Mouse (Mus musculus): ENCODE data around the gene Adipor1. TPM values are rescaled to one million over a fixed set of nuclear protein-coding genes. Genes with fewer than 3 reads are reported as not detected.
A peak's percentile ranks its signal among the peaks of the same experiment; 100 is the strongest.

Adipor1 gene
- total and polyA plus RNA-seq, 3 experiments = 55.2 to 109 (median 94.1) TPM

- no peak for TF ChIP-seq JUND (IDR thresholded peaks at IDR 0.05; ENCODE audit: low read depth, low read length)
- no peak for TF ChIP-seq MYC (IDR thresholded peaks at IDR 0.05; ENCODE audit: low read depth, low read length)
- TF ChIP-seq ZKSCAN1 (IDR thresholded peaks at IDR 0.05; ENCODE audit: low read depth, low read length) = no peak
- TF ChIP-seq POLR2AphosphoS2 (IDR thresholded peaks at IDR 0.05; ENCODE audit: low read length) = peak; percentile 79
- no peak for TF ChIP-seq CHD1 (IDR thresholded peaks at IDR 0.05; ENCODE audit: low read depth, low read length)
These were observed 40.0 kb downstream of the Adipor1 start, which contains the start of gene Klhl12 (continued) for GRCm38 (mm10) chr1:134454904-134455824.

GRCm38 (mm10) chr1:134456060-134456459, 40.9 kb downstream of the Adipor1 start:
- H3K36me3 ChIP-seq (ENCODE audit: control insufficient read depth in 1 of 2, insufficient read depth in 2 of 2, low read length in 2 of 2) = peaks cover under 1 to 38% of the 10 kb centered on the region in 2 experiments
- peak; percentile 28 for DNase-seq (ENCODE audit: low read depth, low spot score)
- peaks cover 9% of the 10 kb centered on the region for H3K79me2 ChIP-seq (ENCODE audit: control insufficient read depth, insufficient read depth, low read length, poor library complexity)
- no peaks in the 10 kb centered on the region for H3K27me3 ChIP-seq (ENCODE audit: control insufficient read depth in 1 of 2, insufficient read depth in 2 of 2, low read length in 2 of 2)
- peak overlapping the region; percentile 97 for H3K9ac ChIP-seq (ENCODE audit: control insufficient read depth, low read depth, low read length, poor library complexity, severe bottlenecking)
- H3K4me1 ChIP-seq (ENCODE audit: control insufficient read depth in 1 of 2, insufficient read depth in 2 of 2, low read length in 2 of 2) = peaks cover 22 to 24% of the 10 kb centered on the region in 2 experiments
- H3K9me3 ChIP-seq (replicated peaks; ENCODE audit: insufficient read depth, low read length) = no peaks in the 10 kb centered on the region
- no peak for TF ChIP-seq GABPA (IDR thresholded peaks at IDR 0.05; ENCODE audit: low read depth, low read length)
- TF ChIP-seq ELF1 (IDR thresholded peaks at IDR 0.05; ENCODE audit: low read depth, low read length) = no peak
- TF ChIP-seq TCF12 (IDR thresholded peaks at IDR 0.05; ENCODE audit: low read depth, low read length) = no peak
- no peak for TF ChIP-seq MAX (IDR thresholded peaks at IDR 0.05; ENCODE audit: low read length)
- TF ChIP-seq HCFC1 (IDR thresholded peaks at IDR 0.05; ENCODE audit: low read depth, low read length) = no peak
- TF ChIP-seq USF1 (IDR thresholded peaks at IDR 0.05; ENCODE audit: low read depth, low read length) = no peak
- no peak for TF ChIP-seq NRF1 (IDR thresholded peaks at IDR 0.05; ENCODE audit: insufficient read depth, low read depth, low read length, poor library complexity, severe bottlenecking)
- no peak for TF ChIP-seq SMC3 (IDR thresholded peaks at IDR 0.05; ENCODE audit: low read depth, low read length)
- no peak for TF ChIP-seq MEF2A (IDR thresholded peaks at IDR 0.05; ENCODE audit: extremely low read depth, insufficient replicate concordance, low read depth, low read length, poor library complexity, severe bottlenecking)
- no peak for TF ChIP-seq SIN3A (IDR thresholded peaks at IDR 0.05; ENCODE audit: low read length)
- no peak for TF ChIP-seq ZC3H11A (IDR thresholded peaks at IDR 0.05; ENCODE audit: low read depth, low read length)
- no peak for TF ChIP-seq NELFE (IDR thresholded peaks at IDR 0.05; ENCODE audit: low read depth, low read length)
- no peak for TF ChIP-seq ETS1 (IDR thresholded peaks at IDR 0.05; ENCODE audit: low read depth, low read length)
- no peak for TF ChIP-seq ZMIZ1 (IDR thresholded peaks at IDR 0.05; ENCODE audit: low read depth, low read length)
- TF ChIP-seq MYC (IDR thresholded peaks at IDR 0.05; ENCODE audit: low read depth, low read length) = no peak
- no peak for TF ChIP-seq CHD2 (IDR thresholded peaks at IDR 0.05; ENCODE audit: low read length)
- H3K27ac ChIP-seq (ENCODE audit: control insufficient read depth, low read depth, low read length) = no peak overlapping the region
- H3K4me3 ChIP-seq (ENCODE audit: control insufficient read depth in 1 of 2, insufficient read depth in 1 of 2, low read depth in 2 of 2, low read length in 2 of 2) = peak overlapping the region; percentile 90 to 96

Measured in MEL (cell line).